Mouse (Mus musculus): ENCODE measurements around the gene Itga8. TPM values are rescaled to one million over a fixed set of nuclear protein-coding genes. Genes with fewer than 3 reads are reported as not detected.

The Itga8 gene
- polyA plus RNA-seq, 2 experiments = 11.3 to 14.6 TPM

DNA sequence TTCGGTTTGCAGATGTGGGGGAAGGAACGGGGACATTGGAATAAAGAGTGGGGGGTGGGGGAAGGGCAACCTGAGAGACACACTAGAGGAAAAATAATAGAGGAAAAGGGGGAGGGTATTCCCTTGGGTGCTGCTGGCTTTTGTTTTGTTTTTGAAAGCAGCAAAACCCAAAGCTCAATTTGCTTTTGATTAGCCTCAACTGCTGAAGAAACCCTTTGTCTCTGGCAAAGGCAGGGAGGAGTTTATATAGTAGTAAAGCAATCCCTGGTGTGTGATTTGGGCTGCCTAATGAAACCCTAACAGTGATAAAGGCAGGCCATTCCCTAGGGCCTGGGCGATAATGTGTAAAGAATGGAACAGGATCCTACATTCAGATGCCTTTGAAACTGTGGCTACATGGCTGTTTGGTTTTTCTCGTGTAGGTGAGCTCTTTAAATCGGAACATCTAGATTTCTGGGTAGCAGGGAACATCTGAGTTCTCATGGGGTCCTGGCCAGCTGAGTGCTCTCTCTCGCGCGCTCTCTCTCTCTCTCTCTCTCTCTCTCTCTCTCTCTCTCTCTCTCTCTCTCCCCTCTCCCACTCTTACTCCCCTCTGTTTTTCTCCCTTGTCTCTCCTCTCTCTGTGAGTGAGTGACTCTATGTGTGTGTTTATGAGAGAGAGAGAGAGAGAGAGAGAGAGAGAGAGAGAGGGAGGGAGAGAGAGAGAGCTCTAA lies 26.8 kb upstream of the Itga8 start:
- no peak overlapping the region for H3K4me3 ChIP-seq (replicated peaks; ENCODE audit: low read length)
- DNase-seq (ENCODE audit: low spot score) (peak; percentile 60), ATAC-seq (ENCODE audit: low FRiP score, low read depth) (peak; percentile 38; the same call in 1 of the 2 replicates)
- 18% methylated on average over 8 of the region's 8 CpGs for WGBS
- TF ChIP-seq POLR2A (IDR thresholded peaks at IDR 0.05; ENCODE audit: borderline replicate concordance, extremely low read depth, insufficient read depth, insufficient read length) = no peak
- no peaks in the 10 kb centered on the region for H3K27me3 ChIP-seq (ENCODE audit: control insufficient read depth, insufficient read depth, low read length)
- no peaks in the 10 kb centered on the region for H3K36me3 ChIP-seq (ENCODE audit: control insufficient read depth, insufficient read depth, low read length)
- no peak overlapping the region for H3K9ac ChIP-seq (ENCODE audit: low read depth, low read length, severe bottlenecking)
- no peaks in the 10 kb centered on the region for H3K9me3 ChIP-seq (ENCODE audit: control insufficient read depth, low read length)
- H3K27ac ChIP-seq (replicated peaks; ENCODE audit: low read depth, low read length) = 0 out of 2 replicates have a peak overlapping the region, but pooled peaks have one; percentile 15
- H3K4me1 ChIP-seq (ENCODE audit: control insufficient read depth, insufficient read depth, low read length) = peaks cover 7% of the 10 kb centered on the region; the same call in 1 of the 2 replicates
- H3K4me2 ChIP-seq (replicated peaks; ENCODE audit: low read depth, low read length, severe bottlenecking) = peak overlapping the region; percentile 22

DNA sequence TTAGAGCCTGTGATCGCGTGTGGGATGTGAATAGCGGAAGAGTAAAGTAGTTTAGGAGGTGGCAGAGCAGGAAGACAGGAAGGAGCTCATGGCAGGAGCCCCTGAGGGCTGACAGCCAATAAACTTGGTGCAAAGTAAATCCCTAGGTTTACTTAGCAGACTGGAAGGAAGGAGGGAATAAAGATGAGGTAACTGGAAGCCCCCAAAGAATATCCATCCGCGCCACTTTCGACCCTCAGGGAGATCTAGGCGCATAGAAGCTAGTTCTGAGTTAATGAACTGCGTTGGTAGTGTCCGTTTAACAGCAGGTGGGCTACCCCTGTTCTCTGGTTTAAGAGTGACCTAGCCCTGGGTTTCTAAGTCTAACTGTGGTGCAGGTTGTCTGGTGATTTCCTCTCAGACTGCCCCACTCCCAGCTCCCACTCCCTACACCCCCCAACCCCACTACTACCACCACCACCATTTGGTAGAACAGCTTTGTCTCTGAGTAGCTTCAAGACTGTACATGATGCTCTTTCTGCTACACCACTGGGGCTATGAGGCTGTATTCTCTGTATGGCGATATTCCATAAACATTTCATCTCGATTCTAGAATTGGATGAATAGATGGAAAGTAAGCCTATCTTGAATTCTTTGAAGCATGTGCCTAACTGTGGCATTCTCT lies 26.1 kb upstream of the Itga8 start:
- Histone ChIP-seq H3K4me3 (replicated peaks; ENCODE audit: low read length) (peak overlapping the region; percentile 17), H3K36me3 (ENCODE audit: control insufficient read depth, insufficient read depth, low read length) (no peaks in the 10 kb centered on the region), H3K4me1 (ENCODE audit: control insufficient read depth, insufficient read depth, low read length) (peaks cover 7% of the 10 kb centered on the region; the same call in 1 of the 2 replicates), H3K27me3 (ENCODE audit: control insufficient read depth, insufficient read depth, low read length) (no peaks in the 10 kb centered on the region), H3K27ac (replicated peaks; ENCODE audit: low read depth, low read length) (no peak overlapping the region), H3K9me3 (ENCODE audit: control insufficient read depth, low read length) (no peaks in the 10 kb centered on the region), H3K9ac (ENCODE audit: low read depth, low read length, severe bottlenecking) (no peak overlapping the region), H3K4me2 (replicated peaks; ENCODE audit: low read depth, low read length, severe bottlenecking) (peak overlapping the region; percentile 34)
- peak; percentile 13 for DNase-seq (ENCODE audit: low spot score)
- 28% methylated on average over 11 of the region's 11 CpGs for WGBS
- ATAC-seq (ENCODE audit: low FRiP score, low read depth) = no peak
- no peak for TF ChIP-seq POLR2A (IDR thresholded peaks at IDR 0.05; ENCODE audit: borderline replicate concordance, extremely low read depth, insufficient read depth, insufficient read length)

DNA sequence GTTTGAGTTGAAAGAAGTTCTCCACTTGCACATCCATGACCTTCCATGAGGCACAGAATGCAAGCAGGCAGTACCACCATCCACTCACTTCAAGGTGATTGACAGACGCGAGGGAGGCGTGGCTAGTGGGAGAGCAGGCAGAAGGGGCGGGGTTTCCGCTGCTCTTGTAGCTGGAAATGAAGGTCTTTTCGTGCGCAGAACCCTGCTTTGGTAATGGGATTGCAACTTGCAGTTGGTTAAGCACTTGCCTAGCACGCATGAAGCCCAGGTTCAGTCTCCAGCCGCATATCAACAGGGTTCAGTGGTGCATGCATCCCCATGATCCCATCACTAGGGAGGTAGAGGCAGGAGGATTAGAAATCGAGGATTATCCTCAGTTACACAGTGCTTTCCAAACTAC lies 25.5 kb upstream of the Itga8 start:
- no peak for TF ChIP-seq POLR2A (IDR thresholded peaks at IDR 0.05; ENCODE audit: borderline replicate concordance, extremely low read depth, insufficient read depth, insufficient read length)

DNA sequence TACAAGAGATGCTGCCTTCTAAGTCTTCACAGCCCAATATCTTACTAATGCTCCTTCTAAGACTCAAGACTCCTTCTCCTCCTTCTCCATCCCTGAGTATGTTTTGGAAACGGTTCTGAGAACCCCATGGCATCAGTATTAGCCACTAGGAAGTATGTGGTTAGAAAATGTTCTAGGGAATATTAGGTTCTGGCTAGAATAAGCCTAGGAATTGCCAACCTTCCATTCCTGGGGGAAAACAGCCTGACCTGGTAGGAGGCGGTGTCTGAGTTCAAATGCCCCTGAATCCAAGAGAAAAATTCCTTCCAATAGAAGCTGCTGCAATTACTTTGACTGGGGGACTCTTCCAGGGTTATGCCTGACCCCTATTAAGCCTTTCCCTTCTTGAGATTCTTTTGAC lies 24.1 kb upstream of the Itga8 start:
- no peak for TF ChIP-seq POLR2A (IDR thresholded peaks at IDR 0.05; ENCODE audit: borderline replicate concordance, extremely low read depth, insufficient read depth, insufficient read length)
- DNase-seq (ENCODE audit: low spot score) (no peak), ATAC-seq (ENCODE audit: low FRiP score, low read depth) (no peak)
- Histone ChIP-seq H3K9ac (ENCODE audit: low read depth, low read length, severe bottlenecking) (no peak overlapping the region), H3K36me3 (ENCODE audit: control insufficient read depth, insufficient read depth, low read length) (no peaks in the 10 kb centered on the region), H3K4me1 (ENCODE audit: control insufficient read depth, insufficient read depth, low read length) (peaks cover 7% of the 10 kb centered on the region; the same call in 1 of the 2 replicates), H3K4me3 (replicated peaks; ENCODE audit: low read length) (no peak overlapping the region), H3K27ac (replicated peaks; ENCODE audit: low read depth, low read length) (no peak overlapping the region), H3K9me3 (ENCODE audit: control insufficient read depth, low read length) (no peaks in the 10 kb centered on the region), H3K27me3 (ENCODE audit: control insufficient read depth, insufficient read depth, low read length) (no peaks in the 10 kb centered on the region), H3K4me2 (replicated peaks; ENCODE audit: low read depth, low read length, severe bottlenecking) (no peak overlapping the region)
- WGBS = 80% methylated on average over 2 of the region's 2 CpGs

More for the DNA sequence above, 25.5 kb upstream of the Itga8 start:
- Histone ChIP-seq H3K4me1 (ENCODE audit: control insufficient read depth, insufficient read depth, low read length) (peaks cover 7% of the 10 kb centered on the region; the same call in 1 of the 2 replicates), H3K9me3 (ENCODE audit: control insufficient read depth, low read length) (no peaks in the 10 kb centered on the region), H3K4me2 (replicated peaks; ENCODE audit: low read depth, low read length, severe bottlenecking) (peak overlapping the region; percentile 34), H3K9ac (ENCODE audit: low read depth, low read length, severe bottlenecking) (no peak overlapping the region), H3K27me3 (ENCODE audit: control insufficient read depth, insufficient read depth, low read length) (no peaks in the 10 kb centered on the region), H3K4me3 (replicated peaks; ENCODE audit: low read length) (peak overlapping the region; percentile 17), H3K36me3 (ENCODE audit: control insufficient read depth, insufficient read depth, low read length) (no peaks in the 10 kb centered on the region), H3K27ac (replicated peaks; ENCODE audit: low read depth, low read length) (no peak overlapping the region)
- ATAC-seq (ENCODE audit: low FRiP score, low read depth) (no peak), DNase-seq (ENCODE audit: low spot score) (peak; percentile 30)
- 14% methylated on average over 10 of the region's 10 CpGs for WGBS

DNA sequence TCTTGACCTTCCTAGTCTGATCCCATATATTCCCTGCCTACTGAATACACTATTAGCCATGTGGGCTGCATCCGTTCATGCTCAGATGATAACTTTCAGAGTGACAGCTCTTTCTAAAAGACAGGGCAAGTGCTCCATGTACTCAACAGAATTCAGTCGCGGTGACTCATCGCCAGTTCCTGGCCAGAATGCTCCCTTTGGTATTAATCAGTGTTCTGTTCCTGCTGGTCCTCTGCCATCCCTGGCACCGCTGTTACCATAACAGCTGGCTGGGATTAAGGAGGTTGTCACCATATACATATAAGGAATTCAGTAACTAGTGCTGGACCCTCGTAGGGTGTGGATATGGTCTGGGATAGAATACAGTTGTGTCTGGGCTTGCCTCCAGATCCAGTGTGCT lies 23.7 kb upstream of the Itga8 start:
- Histone ChIP-seq H3K4me1 (ENCODE audit: control insufficient read depth, insufficient read depth, low read length) (peaks cover 7% of the 10 kb centered on the region; the same call in 1 of the 2 replicates), H3K27ac (replicated peaks; ENCODE audit: low read depth, low read length) (no peak overlapping the region), H3K4me3 (replicated peaks; ENCODE audit: low read length) (no peak overlapping the region), H3K27me3 (ENCODE audit: control insufficient read depth, insufficient read depth, low read length) (no peaks in the 10 kb centered on the region), H3K36me3 (ENCODE audit: control insufficient read depth, insufficient read depth, low read length) (no peaks in the 10 kb centered on the region), H3K9ac (ENCODE audit: low read depth, low read length, severe bottlenecking) (no peak overlapping the region), H3K9me3 (ENCODE audit: control insufficient read depth, low read length) (no peaks in the 10 kb centered on the region), H3K4me2 (replicated peaks; ENCODE audit: low read depth, low read length, severe bottlenecking) (no peak overlapping the region)
- 69% methylated on average over 6 of the region's 6 CpGs for WGBS
- no peak for TF ChIP-seq POLR2A (IDR thresholded peaks at IDR 0.05; ENCODE audit: borderline replicate concordance, extremely low read depth, insufficient read depth, insufficient read length)
- ATAC-seq (ENCODE audit: low FRiP score, low read depth) (peak; percentile 53), DNase-seq (ENCODE audit: low spot score) (peak; percentile 71)
